Mouse (Mus musculus) kidney, embryonic 16.5 days (tissue): Measurements from ENCODE around the gene Ccdc65. TPM values are rescaled to one million over a fixed set of nuclear protein-coding genes. Genes with fewer than 3 reads are reported as not detected.

Source experiments
- ATAC-seq: fragments of 200-750 bp; cut with Nextera tagmentation; 2 replicates; pipeline ENCODE4 v1.8.0; 2017; ENCODE audit warnings: moderate TSS enrichment; ENCODE audit not compliant: low FRiP score, low TSS enrichment
- H3K27ac ChIP-seq: fragments of 300-500 bp; sonication (generic); 2 replicates; pipeline ENCODE4 v1.5.1; 2014; ENCODE audit warnings: low read length
- H3K27me3 ChIP-seq: fragments of 300-500 bp; sonication (generic); 2 replicates; pipeline ENCODE4 v1.6.1; 2014; ENCODE audit warnings: low read length, control low read depth, mixed read lengths; ENCODE audit not compliant: insufficient read depth
- H3K36me3 ChIP-seq: fragments of 300-500 bp; sonication (generic); 2 replicates; pipeline ENCODE4 v1.6.1; 2014; ENCODE audit warnings: low read length, control low read depth, mixed read lengths; ENCODE audit not compliant: insufficient read depth
- H3K4me1 ChIP-seq: fragments of 300-500 bp; sonication (generic); 2 replicates; pipeline ENCODE4 v1.6.1; 2014; ENCODE audit warnings: low read length, control low read depth, mixed read lengths; ENCODE audit not compliant: insufficient read depth
- H3K4me2 ChIP-seq: fragments of 300-500 bp; sonication (generic); replicated peaks from 2 replicates; pipeline ENCODE4 v1.6.1; 2014; ENCODE audit warnings: low read depth, low read length
- H3K4me3 ChIP-seq: fragments of 300-500 bp; sonication (generic); 2 replicates; pipeline ENCODE4 v1.5.1; 2014; ENCODE audit warnings: mild to moderate bottlenecking, low read length
- H3K9ac ChIP-seq: fragments of 300-500 bp; sonication (generic); replicated peaks from 2 replicates; pipeline ENCODE4 v1.6.1; 2014; ENCODE audit warnings: low read length
- H3K9me3 ChIP-seq: fragments of 300-500 bp; sonication (generic); 2 replicates; pipeline ENCODE4 v1.6.1; 2016; ENCODE audit warnings: low read length, control low read depth
- WGBS: fragments of 180-500 bp; shearing (Covaris S2); extraction: QIAGEN DNeasy Blood & Tissue Kit; methylation state at CpG from one replicate; pipeline ENCODE4 v1.1.7; 2014; 5-methylcytosine and 5-hydroxymethylcytosine counted together
- polyA plus RNA-seq: library from polyadenylated mRNA; unstranded; fragments of >200 nt; fragmentation: Nextera tagmentation; extraction: Ambion mirVana; gene quantifications from 2 replicates; pipeline ENCODE4 v1.2.1, GENCODE M21; 2015

Gene Ccdc65
- polyA plus RNA-seq, 1 experiment from 2014 or later, result 1.1 TPM

DNA sequence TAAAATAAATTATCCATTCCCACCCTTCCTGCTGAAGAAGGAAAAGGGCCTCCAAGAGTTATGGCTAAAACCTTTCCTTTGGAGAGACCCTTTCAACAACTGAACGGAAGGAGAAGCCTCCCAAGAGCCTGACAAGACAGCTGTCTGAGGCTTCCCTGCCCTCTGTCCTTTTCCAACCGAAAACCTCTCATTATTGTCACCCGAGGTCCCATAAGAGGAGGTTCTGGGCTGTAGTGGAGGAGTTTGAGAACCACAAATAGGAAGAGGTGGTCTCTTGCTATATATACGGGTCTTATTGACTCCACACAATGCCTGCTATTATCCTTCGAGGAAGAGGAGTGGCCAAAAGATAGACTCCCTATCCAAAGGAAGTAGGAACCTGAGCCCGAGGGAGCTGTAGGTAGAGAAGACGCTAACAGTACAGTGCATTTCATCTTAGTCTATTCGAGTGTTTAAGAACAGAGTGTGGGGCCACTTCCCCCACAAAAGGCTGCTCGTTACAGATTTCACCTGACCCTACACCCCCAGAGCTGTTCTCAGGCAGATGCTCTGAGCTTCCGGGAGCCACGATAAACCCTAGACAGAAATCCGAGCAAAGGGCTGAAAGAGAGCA lies 63.9 kb downstream of the Ccdc65 start:
- Histone ChIP-seq H3K4me2 (peak overlapping the region; percentile 63), H3K9me3 (no peaks in the 10 kb centered on the region), H3K27ac (no peak overlapping the region), H3K4me1 (peaks cover 29% of the 10 kb centered on the region), H3K36me3 (no peaks in the 10 kb centered on the region), H3K9ac (peak overlapping the region; percentile 33; the same call in 1 of the 2 replicates), H3K4me3 (peak overlapping the region; percentile 43), H3K27me3 (peaks cover 70% of the 10 kb centered on the region)
- 6% methylated on average over 12 of the region's 12 CpGs for WGBS
- no peak for ATAC-seq

DNA sequence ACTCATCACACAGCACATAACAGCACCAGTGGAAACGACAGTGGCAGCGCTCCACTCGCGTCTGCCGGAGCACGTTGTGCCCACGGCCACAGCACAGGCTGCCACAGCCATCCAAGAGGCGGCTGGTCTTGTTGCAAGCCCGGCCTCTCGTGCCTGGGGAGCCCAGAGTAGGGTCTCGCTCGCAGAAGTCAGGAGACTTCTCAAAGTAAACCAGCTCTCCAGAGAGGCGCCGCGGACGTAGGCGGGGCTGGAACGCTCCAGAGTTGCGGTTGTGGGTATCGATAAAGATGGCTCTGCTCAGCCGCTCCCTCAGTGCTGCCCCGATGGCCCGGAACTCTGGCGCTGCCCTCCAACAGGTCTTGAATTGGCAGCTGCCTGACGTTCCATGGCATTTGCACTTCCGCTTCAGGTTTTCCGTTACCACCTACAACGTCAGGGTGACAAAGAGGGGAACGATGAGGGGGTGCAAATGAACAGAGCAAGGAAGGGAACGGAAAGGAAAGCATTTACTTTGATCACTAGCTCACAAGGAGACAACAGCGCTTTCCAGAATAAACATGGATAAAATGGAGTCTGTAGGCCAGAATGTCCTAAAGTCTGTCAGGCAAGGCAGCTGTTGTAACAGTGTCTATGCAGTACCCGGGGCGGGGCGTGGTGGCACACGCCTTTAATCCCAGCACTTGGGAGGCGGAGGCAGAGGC lies 64.7 kb downstream of the Ccdc65 start:
- peaks cover 32% of the 10 kb centered on the region for H3K4me1 ChIP-seq
- H3K9me3 ChIP-seq, result no peaks in the 10 kb centered on the region
- WGBS, result 2% methylated on average over 36 of the region's 36 CpGs
- H3K27me3 ChIP-seq, result peaks cover 77% of the 10 kb centered on the region
- no peaks in the 10 kb centered on the region for H3K36me3 ChIP-seq
- H3K4me3 ChIP-seq, result peak overlapping the region; percentile 43
- no peak overlapping the region for H3K27ac ChIP-seq
- H3K9ac ChIP-seq, result peak overlapping the region; percentile 33
- no peak; the same call in 1 of the 2 replicates for ATAC-seq
- peak overlapping the region; percentile 63 for H3K4me2 ChIP-seq

Other genes starting within 250 kb of the Ccdc65 start
- gene OR5BS1P, start 238.3 kb upstream of the Ccdc65 start, polyA plus RNA-seq, result not detected in 2 replicates
- gene Lalba, start 225.5 kb upstream of the Ccdc65 start, polyA plus RNA-seq, result 0.21 and 0.55 TPM in 2 replicates
- gene Olfr279, start 215.8 kb upstream of the Ccdc65 start, polyA plus RNA-seq, result not detected in 2 replicates
- 106 and 113 TPM in 2 replicates for gene Kansl2, start 173.9 kb upstream of the Ccdc65 start, polyA plus RNA-seq
- gene Ccnt1, start 137.3 kb upstream of the Ccdc65 start, polyA plus RNA-seq, result 64.4 and 76.4 TPM in 2 replicates
- 0.41 and 0.69 TPM in 2 replicates for gene 4930415O20Rik, start 137.2 kb upstream of the Ccdc65 start, polyA plus RNA-seq
- gene Adcy6, start 98.1 kb upstream of the Ccdc65 start, polyA plus RNA-seq, result 24.4 and 26.0 TPM in 2 replicates
- 34.4 and 34.9 TPM in 2 replicates for gene Cacnb3, start 77.4 kb upstream of the Ccdc65 start, polyA plus RNA-seq
- gene Ddx23, start 45.3 kb upstream of the Ccdc65 start, polyA plus RNA-seq, result 19.0 and 27.1 TPM in 2 replicates
- 0.45 and 0.75 TPM in 2 replicates for gene Rnd1, start 30.7 kb upstream of the Ccdc65 start, polyA plus RNA-seq
- gene Fkbp11, start 20.0 kb downstream of the Ccdc65 start, polyA plus RNA-seq, result 36.6 and 39.1 TPM in 2 replicates
- gene Arf3, start 55.0 kb downstream of the Ccdc65 start, polyA plus RNA-seq, result 56.3 and 59.5 TPM in 2 replicates
- 0.17 TPM in 1 of 2 replicates, not detected in the other for gene Wnt10b, start 69.9 kb downstream of the Ccdc65 start, polyA plus RNA-seq
- gene Wnt1, start 81.7 kb downstream of the Ccdc65 start, polyA plus RNA-seq, result not detected in 2 replicates
- 2.6 and 3.3 TPM in 2 replicates for gene Ddn, start 101.3 kb downstream of the Ccdc65 start, polyA plus RNA-seq
- 103 and 119 TPM in 2 replicates for gene Prkag1, start 123.3 kb downstream of the Ccdc65 start, polyA plus RNA-seq
- gene Kmt2d, start 163.0 kb downstream of the Ccdc65 start, polyA plus RNA-seq, result 12.4 and 14.1 TPM in 2 replicates
- gene Rhebl1, start 186.3 kb downstream of the Ccdc65 start, polyA plus RNA-seq, result 16.7 and 18.3 TPM in 2 replicates
- gene Dhh, start 190.3 kb downstream of the Ccdc65 start, polyA plus RNA-seq, result 1.4 and 1.8 TPM in 2 replicates
- gene Lmbr1l, start 210.0 kb downstream of the Ccdc65 start, polyA plus RNA-seq, result 17.6 and 18.9 TPM in 2 replicates
- gene Tuba1b, start 226.4 kb downstream of the Ccdc65 start, polyA plus RNA-seq, result 1,826 and 1,900 TPM in 2 replicates
- gene Gm49450, start 245.3 kb downstream of the Ccdc65 start, polyA plus RNA-seq, result not detected in 2 replicates
- gene Tuba1a, start 245.5 kb downstream of the Ccdc65 start, polyA plus RNA-seq, result 925 and 946 TPM in 2 replicates